Mouse (Mus musculus): Measurements from ENCODE around the gene Gm11172.
"Not testable (repeated sequence)": the region's sequence is repeated elsewhere in the genome, so short reads cannot be mapped to it uniquely, and the experiment has no call there.

Gm11172 gene

DNA sequence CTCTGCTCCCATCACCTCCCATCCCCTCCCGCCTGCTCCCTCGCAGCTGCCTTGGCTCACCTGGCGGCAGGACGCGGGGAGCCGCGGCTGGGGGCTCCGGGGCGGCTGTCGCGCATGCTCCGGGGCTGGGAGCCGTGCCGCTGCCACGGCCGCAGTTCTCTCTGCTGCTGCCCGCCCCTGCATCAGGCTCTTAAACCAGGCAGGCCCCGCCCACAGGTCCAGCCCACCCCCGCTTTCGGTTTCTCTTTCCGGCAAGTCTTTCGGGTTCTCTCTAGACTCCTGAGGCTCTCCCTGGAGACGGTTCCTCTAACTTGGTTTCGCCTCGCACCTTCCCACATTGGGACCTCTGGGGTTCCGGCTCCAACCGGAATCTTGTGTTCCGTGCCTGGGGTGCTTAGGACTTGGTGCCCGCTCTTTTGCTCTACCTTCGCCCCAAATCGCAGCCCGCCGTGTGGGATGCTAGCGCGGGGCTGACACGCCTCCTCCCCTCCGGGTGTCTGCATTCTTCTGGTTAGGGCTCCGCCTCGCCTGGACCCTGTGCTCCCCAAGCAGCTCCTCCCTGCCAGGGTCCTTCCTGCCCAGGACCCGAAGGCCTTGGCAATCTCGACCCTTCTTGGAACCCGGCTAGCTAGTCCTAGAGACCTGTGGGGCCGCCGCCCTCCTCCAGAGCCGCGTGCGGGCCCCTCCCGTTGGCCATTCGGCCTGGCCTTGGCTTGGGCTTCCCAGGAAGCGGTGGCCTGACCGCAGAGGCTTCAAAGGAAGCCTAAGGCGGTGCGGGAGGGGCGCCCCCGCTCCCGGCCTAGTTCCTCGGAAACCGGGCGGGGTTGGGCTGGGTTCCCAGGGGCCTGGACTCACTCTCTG, 27.1 kb upstream of the Gm11172 start, which contains the start of gene Socs1:
Gene Socs1, minus strand, starts transcription at position 166 of the 861 bp plus-strand sequence.
- DNase-seq (ENCODE audit: inconsistent age in 2 of 2, low spot score in 1 of 2) = peak; percentile 93 to 99

DNA sequence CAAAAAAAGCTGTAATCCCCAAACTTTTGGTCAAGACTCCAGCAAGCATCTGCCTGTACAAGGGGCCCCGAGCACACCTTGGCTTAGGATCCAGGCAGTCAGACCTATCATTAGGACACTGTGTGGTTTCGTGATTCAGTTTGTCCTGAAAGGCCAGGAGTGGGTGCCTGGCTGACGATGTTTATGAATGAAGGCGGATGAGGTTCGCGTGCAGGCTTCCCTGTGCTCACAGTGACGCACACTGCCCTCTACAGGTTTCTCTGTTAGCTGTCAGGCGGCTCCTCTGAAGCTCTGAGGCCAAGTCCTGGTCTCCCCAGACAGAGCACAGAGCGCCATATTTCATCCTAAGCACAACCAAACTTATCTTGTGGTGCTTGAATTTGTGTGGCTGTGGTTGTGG, 26.4 kb upstream of the Gm11172 start:
- DNase-seq (ENCODE audit: inconsistent age in 2 of 2, low spot score in 1 of 2) = peak; percentile 89 to 95

DNA sequence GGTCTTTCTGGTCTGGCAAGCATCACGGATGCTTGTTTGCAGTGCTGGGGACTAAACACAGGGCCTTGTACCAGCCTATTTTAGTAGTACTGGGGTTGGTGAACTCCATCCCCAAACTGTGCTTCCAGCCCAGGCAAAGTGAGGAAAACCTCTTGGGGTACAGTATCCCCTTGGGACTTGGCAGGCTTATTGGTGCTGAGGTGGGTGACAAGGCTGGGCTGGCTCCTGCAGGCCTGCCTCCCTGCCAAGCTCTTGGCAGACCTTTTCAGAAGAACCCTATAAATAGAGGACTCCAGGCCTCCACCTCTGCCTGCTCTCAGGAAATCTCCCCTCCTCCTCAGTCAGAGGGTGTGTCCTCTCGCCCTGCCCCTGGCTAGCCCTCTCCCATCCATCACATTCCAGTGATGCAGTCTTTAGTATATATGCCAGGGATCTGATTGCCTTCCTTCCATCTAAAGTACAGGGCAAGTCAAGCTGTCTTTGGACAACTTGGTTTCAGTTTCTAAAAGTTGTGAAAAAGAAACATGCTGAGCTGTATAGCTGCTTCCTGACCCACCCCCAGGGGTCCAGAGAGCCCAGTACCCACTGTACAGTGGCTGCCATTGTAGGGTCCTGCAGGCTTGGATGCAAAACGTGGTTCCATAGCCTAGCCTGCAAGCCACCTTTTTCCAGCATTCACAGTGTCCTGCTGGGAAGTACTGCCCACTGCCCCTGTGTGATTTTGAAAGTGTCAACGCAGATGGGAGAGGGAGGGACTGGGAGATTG, 25.8 kb upstream of the Gm11172 start:
- peak in 1 of 2 experiments; percentile 52 for DNase-seq (ENCODE audit: inconsistent age in 2 of 2, low spot score in 1 of 2)

DNA sequence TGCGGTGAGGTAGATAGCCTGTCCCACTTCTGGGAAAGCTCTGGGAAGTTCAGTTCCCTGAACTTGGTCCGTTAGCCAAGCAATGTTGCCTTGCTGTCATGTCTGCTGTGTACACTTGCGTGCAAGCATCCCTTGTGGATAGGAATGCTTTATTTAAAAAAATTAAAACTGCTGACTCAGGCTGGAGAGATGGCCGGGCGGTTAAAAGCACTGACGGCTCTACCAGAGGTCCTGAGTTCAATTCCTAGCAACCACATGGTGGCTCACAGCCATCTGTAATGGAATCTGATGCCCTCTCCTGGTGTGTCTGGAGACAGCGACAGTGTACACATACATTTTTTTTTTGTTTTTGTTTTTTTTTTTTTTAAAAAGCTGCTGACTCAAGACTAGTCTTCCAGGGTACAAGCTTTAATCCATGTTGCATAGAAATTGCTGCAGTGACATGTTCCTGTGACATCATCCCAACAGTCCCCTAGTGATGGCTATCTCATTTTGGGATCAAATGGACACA, 25.1 kb upstream of the Gm11172 start:
- no peak for DNase-seq (ENCODE audit: inconsistent age in 2 of 2, low spot score in 1 of 2)

DNA sequence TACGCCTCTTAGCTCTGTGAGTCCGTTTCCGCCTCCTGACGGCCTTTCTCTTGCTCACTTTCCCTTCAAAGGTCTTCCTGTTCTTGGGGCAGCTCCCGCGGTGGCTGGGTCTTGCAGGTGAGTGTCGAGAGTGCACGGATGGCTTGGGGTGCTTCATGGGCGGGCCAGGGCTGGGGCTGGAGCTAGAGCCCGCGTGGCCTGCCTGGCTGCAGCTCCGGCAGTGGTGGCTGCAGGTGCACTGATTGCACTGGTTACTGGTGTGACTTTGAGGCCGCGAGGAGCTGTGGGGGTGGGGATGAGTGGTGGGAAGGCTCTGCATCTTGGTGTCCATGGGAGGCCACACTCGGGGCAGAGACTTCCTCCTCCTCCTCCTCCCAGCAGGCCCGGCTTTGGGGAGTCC, 24.4 kb upstream of the Gm11172 start, which contains the start of gene Tnp2:
Gene Tnp2, minus strand, starts transcription at position 390 of the 400 bp plus-strand sequence.
- no peak for DNase-seq (ENCODE audit: inconsistent age in 2 of 2, low spot score in 1 of 2)

DNA sequence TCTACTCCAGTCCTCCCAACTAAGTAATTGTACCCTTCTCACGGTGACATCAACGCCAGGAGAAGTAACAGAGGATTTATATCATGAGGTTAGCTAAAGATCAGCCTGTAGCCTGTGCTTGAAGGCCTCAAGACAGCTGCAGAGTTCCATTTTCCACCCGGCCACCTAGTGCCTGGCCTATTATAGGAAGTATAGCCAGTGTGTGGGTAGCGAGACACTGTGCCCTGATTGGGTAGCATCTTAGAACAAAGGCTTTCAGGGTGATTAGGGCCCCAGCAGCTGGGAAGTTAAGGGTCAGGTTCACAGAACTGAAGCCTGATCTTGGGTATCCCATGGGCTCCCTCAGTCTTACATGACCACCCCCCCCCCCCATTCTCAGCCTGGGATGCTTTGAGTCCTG, 23.8 kb upstream of the Gm11172 start:
- no peak for DNase-seq (ENCODE audit: inconsistent age in 2 of 2, low spot score in 1 of 2)

DNA sequence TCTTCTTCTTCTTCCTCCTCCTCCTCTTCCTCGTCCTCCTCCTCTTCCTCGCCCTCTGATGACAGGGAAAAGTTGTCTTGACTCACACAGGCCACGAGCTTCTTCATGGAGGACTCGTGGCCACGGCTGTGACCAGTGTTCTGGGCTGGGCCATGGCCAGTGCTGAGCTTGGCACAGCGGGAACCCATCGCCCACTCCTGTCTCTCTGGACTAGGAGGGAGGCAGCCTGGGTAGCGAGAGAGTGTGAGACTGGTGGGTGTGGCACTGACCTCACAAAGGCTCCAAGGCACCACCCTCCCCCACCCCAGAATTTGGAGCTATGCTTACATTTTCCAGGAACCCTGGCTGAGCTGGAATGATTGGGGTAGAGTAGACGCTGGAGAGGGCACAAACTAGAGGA, 22.0 kb upstream of the Gm11172 start, which contains the start of gene Prm3:
Gene Prm3, minus strand, starts transcription at position 213 of the 400 bp plus-strand sequence.
- DNase-seq (ENCODE audit: inconsistent age in 2 of 2, low spot score in 1 of 2) = no peak

DNA sequence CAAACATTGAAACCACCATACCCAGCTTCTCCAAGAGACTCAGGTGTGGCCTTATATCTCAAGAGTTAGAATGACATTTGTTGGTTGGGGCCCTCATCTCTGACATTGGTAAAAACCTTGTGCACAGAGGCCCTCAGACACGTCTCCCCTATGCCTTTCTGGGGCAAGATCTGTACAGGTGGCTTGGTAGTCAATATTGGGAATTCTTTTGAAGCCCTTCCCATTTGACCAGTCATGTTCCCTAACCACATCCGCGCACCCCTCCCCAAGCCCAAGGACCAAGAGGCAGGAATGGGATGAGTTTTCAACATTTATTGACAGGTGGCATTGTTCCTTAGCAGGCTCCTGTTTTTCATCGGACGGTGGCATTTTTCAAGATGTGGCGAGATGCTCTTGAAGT, 16.7 kb upstream of the Gm11172 start, which contains the start of gene Prm2:
Gene Prm2, minus strand, starts transcription at position 101 of the 400 bp plus-strand sequence.
- DNase-seq (ENCODE audit: inconsistent age in 2 of 2, low spot score in 1 of 2) = no peak

DNA sequence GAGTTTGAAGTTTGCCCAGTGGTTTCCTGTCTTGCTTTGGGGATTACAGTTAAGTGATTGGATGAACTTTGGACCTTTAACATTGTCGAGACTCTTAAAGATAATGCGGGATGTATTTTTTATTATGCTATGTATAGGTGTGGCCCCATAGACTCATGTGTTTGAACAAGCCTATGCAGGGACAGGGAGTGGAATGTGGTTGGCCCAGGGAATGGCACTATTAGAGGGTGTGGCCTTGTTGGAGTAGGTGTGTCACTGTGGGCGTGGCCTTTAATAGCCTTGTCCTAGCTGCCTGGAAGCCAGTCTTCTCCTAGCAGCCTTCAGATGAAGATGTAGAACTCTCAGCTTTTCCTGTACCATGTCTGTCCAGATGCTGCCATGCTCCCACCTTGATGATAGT, 10.3 kb upstream of the Gm11172 start:
- DNase-seq (ENCODE audit: inconsistent age in 2 of 2, low spot score in 1 of 2) = not testable (repeated sequence)

DNA sequence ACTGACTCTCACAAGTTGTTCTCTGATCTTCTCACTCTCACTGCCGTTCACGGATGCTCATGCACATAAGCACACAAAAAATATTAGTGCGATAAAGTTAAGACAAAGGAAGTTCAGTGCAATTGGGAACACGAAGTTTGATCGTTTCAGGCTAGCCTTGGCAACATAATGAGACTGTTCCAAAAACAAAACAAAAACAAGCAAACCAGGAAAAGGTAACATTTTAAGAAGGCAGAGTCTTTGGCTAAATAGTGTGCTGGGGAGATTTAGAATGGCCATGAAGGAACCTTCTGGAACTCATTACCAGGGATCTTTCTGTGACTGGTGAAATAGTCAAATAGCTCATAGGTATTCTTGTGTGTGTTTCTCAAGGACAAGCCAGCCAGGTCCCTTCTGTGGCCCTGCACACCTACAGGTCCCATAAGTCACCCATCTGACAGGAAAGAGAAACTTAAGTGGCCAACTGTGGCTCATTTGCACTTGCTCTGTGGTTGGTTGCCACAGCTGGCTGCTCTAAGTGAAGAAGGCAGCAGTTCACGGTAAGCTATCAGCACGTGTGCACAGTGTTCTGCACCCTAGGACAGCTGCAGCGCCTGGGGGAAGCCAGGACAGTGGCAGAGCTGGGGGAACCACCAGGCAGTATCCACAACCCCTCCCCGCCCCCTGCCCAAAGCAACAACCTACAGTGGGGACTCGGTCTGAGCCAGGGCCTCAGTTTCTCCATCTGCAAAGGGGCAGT, 6.8 kb upstream of the Gm11172 start, which contains the start of gene Prm1:
Gene Prm1, minus strand, starts transcription at position 51 of the 739 bp plus-strand sequence.
- DNase-seq (ENCODE audit: inconsistent age in 2 of 2, low spot score in 1 of 2) = no peak

DNA sequence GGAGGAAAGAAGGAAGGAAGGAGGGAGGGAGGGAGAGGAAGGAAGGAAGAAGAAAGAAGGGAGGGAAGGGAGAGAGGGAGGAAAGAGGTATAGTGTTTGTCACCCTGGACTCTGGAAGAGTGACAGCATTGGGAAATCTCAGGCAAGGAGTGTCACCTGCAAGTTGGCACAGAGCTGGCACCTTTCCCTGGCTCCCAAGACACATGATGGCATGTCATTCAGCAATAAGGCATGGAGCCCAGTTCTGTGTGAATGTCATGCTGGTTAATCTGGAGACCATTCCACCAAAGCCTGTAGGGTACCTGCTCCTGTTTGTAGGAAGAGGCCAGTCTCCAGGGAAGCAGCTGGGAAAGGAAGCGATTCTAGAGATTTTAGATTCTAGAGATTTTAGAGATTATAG, 2.3 kb upstream of the Gm11172 start:
- DNase-seq (ENCODE audit: inconsistent age in 2 of 2, low spot score in 1 of 2) = no peak

DNA sequence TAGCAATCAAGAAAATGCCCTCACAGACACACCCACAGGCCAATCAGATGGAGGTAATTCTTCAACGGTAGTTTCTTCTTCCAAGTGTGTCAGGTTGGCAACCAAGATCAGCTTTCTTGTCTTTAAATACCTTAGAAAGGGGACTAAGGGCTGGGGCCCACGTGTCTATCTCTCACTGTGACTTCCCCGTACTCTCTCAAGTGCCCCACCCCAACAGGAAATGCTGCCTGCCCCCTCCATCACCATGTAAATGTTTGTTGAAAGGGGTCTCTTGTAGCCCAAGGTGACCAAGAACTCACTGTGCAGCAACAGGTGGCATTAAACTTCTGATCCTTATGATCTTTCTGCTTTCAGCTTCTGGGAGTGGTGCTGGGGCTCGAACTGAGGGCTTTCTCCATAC, 1.0 kb downstream of the Gm11172 start:
- DNase-seq (ENCODE audit: inconsistent age in 2 of 2, low spot score in 1 of 2) = no peak

DNA sequence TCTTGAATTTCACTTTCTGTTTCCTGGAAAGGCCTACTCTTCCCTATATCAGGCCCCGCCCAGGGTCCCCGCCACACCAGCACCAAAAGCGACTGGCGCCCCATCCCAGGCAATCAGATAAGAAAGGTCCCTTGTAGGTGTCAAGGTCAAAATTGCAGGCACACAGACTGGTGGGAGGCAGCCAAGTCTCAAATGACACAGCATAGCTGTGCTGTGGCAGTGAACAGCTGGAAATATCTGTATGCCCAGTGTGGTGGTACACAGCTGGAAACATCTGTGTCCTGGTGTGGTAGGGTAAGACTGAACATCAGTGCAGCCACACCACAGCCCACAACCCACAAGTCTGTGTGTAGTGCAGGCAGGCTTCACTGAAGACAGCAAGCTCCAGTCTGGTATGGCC, 2.1 kb downstream of the Gm11172 start:
- DNase-seq (ENCODE audit: inconsistent age in 2 of 2, low spot score in 1 of 2) = peak; percentile 41 to 77

DNA sequence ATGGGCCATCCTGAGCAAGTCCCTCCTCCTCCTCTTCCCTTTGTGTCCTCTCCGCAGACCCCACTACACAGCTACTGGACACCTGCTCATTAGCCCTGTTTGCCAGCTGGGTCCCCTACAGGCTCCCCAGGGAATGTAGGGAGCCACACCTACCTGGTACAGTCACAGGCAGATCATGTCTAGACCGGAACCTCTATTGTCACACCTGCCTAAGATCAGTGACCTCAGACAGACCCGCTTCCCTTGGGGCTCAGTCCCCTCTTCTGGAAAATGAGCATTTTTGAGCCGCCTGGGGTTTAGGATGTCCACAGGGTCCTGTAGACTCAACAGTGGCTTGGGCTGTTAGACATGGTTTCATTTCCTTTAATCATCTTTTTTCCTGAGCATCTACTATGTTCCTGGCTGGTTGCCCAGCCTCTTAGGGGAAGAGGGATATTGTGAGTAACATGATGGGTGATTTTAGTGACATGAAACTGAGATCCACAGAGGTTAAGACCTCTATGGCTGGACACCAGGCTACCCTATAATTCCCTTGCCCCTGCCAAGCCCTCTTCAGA, 5.9 kb downstream of the Gm11172 start:
- DNase-seq (ENCODE audit: inconsistent age in 2 of 2, low spot score in 1 of 2) = no peak

DNA sequence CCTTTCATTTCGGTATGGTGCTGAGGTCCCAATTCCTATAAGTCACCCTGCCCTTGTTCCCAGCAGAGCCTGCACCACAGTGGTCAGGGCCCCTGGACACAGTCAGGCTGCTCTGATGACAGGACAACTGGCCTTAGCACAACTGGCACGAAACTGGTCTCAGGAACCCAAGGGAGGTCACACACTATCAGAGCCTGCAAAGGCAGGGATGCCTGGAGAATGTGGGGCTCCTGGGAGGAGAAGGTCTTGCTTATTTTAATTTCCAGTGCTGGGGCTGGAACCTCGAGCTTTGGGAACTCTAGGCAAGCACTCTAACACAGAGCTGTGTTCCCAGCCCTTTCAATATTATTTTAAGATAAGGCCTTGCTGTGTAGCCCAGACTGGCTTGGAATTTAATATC, 7.3 kb downstream of the Gm11172 start:
- DNase-seq (ENCODE audit: inconsistent age in 2 of 2, low spot score in 1 of 2) = no peak

DNA sequence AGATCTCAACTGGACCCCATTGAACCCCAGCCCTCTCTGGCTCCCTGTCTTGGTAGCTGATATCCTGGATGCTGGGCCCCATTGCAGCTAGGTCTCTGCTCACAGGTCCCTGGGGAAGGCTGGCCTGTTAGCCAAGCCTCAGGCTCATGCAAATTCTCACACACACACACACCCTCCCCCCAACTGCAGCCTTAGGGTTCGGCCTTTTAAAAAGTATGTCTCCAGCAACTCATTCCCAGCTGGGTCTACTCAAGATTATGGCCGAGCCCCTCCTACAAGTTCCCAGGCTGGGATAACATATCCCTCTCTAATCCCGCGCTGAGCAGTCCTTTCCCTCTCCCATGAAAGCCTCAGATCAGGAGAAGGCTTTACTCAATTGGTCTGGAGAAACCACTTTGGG, 8.7 kb downstream of the Gm11172 start:
- DNase-seq (ENCODE audit: inconsistent age in 2 of 2, low spot score in 1 of 2) = no peak

DNA sequence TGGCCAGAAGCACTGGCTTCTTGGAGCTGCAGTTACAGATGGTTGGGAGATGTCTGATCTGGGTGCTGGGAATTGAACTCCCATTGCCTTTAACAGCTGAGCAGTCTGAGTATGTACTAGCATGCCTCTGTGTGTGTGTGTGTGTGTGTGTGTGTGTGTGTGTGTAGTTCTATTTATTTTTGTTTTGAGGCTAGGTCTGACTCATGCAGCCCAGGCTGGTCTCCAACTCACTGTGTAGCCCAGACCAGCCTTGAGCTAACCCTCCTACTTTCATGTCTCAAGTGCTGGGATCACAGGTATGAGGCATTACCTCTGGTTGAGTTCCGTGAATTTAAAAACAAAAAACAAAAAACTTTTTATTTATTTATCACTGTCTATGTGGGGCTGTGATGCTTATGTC, 11.8 kb downstream of the Gm11172 start:
- no peak for DNase-seq (ENCODE audit: inconsistent age in 2 of 2, low spot score in 1 of 2)

DNA sequence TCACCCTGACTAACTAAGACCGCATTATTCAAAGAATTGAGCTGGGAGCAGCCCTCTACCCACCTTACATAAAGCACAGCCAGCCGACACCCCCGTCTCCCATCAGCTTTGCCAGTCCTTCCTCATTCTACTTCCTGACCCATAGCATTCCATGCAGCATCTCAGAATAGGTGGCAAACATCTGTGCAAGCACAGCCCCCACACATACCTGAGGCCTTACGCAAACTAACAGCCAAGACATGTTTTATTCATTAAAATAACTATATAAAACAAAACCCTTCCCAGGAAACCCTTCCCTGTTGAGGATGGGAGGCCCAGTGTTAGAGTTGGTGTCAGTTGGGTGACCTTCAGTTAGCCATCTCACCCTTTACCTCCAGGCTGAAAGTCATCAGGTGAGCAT, 13.1 kb downstream of the Gm11172 start:
- DNase-seq (ENCODE audit: inconsistent age in 2 of 2, low spot score in 1 of 2) = no peak

DNA sequence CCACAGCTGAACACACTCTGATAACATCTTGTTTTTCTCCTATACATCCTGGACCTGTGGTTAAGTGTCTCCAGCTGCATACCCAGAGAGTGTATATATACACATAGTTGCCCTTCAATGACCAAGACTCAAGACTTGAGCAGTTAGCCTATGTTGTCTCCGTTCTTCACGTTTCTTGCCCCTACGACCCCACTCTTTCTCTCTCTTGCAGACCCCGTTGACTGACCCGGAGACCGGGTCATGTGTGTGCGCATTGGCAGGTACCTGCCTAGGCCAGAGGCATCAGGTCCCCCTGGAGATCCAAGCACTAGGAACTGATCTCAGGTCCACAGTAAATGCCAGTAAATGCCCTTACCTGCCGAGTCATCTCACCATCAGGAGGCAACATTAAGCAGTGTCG, 14.6 kb downstream of the Gm11172 start:
- no peak for DNase-seq (ENCODE audit: inconsistent age in 2 of 2, low spot score in 1 of 2)

DNA sequence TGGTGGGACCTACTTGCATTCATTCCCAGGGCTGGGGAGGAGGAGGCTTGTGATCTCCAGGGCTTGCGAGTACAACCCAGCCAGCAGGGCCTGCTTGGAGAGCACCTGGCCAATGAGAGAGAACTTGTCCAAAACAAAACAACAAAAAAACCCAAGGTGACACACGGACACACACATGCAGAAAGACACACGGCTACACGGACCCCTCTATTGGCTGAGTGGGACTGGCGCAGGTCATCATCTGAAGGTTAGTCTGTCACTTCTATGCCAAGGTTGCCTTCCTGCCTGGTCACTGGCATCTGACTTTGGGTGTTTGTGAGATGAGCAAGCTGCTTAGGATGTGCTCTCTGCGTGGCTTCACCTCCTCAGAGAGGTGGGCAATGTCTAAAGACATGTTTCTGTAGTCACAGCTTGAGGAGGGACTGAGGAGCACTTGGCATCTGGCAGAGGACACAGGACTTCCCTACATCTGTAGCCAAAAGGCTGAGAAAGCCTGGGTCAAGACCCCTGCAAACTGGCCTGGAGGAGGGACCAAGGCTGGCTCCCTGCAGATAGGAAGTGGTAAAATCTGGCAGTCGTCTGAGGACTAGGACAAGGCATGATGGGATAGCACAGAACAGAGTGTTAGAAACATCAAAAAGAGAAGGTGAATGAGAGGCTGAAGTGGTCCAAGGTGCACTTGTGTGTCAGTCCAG, 15.2 kb downstream of the Gm11172 start:
- no peak for DNase-seq (ENCODE audit: inconsistent age in 2 of 2, low spot score in 1 of 2)
